Mouse (Mus musculus): Measurements from ENCODE around the gene Zscan12.

GRCm38 (mm10) chr13:21321890-21322494, 40.6 kb upstream of the Zscan12 start:
- no peak for TF ChIP-seq CTCF (IDR thresholded peaks at IDR 0.05; ENCODE audit: low read depth)
- TF ChIP-seq EP300 (optimal IDR thresholded peaks at IDR 0.05): no peak
